Mouse (Mus musculus): ENCODE data around the gene Lrfn2. TPM values are rescaled to one million over a fixed set of nuclear protein-coding genes. Genes with fewer than 3 reads are reported as not detected.

The Lrfn2 gene
- polyA plus RNA-seq, 1 experiment from 2014 or later = not detected

GRCm38 (mm10) chr17:48956033-48956631 is 24.0 kb downstream of the Lrfn2 start:
- 50% methylated on average over 7 of the region's 7 CpGs for WGBS (ENCODE audit: insufficient replicate concordance)
- H3K4me2 ChIP-seq (ENCODE audit: low read depth, low read length) = no peak overlapping the region
- H3K9me3 ChIP-seq (replicated peaks; ENCODE audit: control insufficient read depth, low read length) = no peaks in the 10 kb centered on the region
- no peak overlapping the region for H3K9ac ChIP-seq (ENCODE audit: low read depth, low read length)
- H3K4me1 ChIP-seq (ENCODE audit: control insufficient read depth, low read depth, low read length) = no peaks in the 10 kb centered on the region
- H3K36me3 ChIP-seq (ENCODE audit: control insufficient read depth, insufficient read depth) = no peaks in the 10 kb centered on the region
- H3K4me3 ChIP-seq (ENCODE audit: low read depth, low read length) = no peak overlapping the region
- no peak overlapping the region for H3K27ac ChIP-seq (ENCODE audit: low read length)
- no peaks in the 10 kb centered on the region for H3K27me3 ChIP-seq (ENCODE audit: control insufficient read depth, insufficient read depth, low read depth, low read length)
- no peak for ATAC-seq (ENCODE audit: low read depth)

DNA sequence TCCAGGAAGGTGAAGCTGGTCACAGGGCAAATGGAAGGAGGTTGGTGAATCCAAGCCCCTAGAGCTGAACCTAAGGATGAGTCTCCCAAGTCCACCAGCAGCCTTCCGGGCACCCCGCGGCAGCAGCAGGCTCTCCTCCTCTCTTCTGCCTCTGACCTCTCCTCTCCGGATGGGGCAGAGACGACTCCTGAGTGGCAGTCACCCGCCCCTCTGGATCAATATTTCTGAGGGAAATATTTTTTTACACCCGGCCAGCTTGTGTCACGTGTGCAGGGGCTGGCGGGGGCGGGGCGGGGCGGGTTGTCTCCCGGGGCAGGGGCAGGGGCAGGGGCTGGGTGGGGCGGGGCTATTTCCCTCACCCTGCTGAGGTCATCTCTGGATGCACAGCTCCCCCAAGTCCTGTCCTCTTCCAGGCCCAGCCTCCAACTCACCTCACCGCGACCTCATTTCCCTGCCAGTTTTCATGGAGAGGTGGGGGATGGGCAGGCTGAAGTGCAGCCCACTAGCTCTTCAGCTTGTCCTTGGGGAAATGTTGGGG is 28.1 kb downstream of the Lrfn2 start:
- Histone ChIP-seq H3K4me1 (ENCODE audit: control insufficient read depth, low read depth, low read length) (no peaks in the 10 kb centered on the region), H3K4me3 (ENCODE audit: low read depth, low read length) (no peak overlapping the region), H3K27me3 (ENCODE audit: control insufficient read depth, insufficient read depth, low read depth, low read length) (no peaks in the 10 kb centered on the region), H3K36me3 (ENCODE audit: control insufficient read depth, insufficient read depth) (no peaks in the 10 kb centered on the region), H3K9ac (ENCODE audit: low read depth, low read length) (no peak overlapping the region), H3K4me2 (ENCODE audit: low read depth, low read length) (peak overlapping the region; percentile 33), H3K27ac (ENCODE audit: low read length) (no peak overlapping the region), H3K9me3 (replicated peaks; ENCODE audit: control insufficient read depth, low read length) (no peaks in the 10 kb centered on the region)
- WGBS (ENCODE audit: insufficient replicate concordance) = 7% methylated on average over 16 of the region's 16 CpGs
- ATAC-seq (ENCODE audit: low read depth) = peak; percentile 67; the same call in 1 of the 2 replicates

DNA sequence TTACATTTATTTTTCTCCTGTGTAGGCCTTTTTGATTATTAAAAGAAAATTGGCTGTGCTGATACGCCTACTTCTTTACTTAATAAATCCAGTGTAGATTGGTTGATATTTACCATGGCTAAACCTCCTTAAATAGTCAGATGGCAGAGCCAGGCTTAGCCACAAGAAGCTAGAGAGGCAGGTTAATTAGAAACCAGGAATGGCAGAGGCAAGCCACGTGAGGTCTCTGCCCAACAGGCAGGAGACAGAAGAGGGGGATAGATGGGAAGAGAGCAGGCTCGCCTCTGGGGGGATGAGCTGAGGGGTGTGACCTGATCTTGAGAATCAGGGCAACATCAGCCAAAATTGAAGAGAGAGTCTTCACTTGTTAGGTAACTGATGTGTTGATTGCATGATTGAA is 30.5 kb downstream of the Lrfn2 start:
- WGBS (ENCODE audit: insufficient replicate concordance) = 36% methylated on average over 3 of the region's 3 CpGs
- Histone ChIP-seq H3K27ac (ENCODE audit: low read length) (no peak overlapping the region), H3K4me1 (ENCODE audit: control insufficient read depth, low read depth, low read length) (no peaks in the 10 kb centered on the region), H3K9ac (ENCODE audit: low read depth, low read length) (no peak overlapping the region), H3K27me3 (ENCODE audit: control insufficient read depth, insufficient read depth, low read depth, low read length) (no peaks in the 10 kb centered on the region), H3K36me3 (ENCODE audit: control insufficient read depth, insufficient read depth) (no peaks in the 10 kb centered on the region), H3K4me3 (ENCODE audit: low read depth, low read length) (no peak overlapping the region), H3K4me2 (ENCODE audit: low read depth, low read length) (no peak overlapping the region), H3K9me3 (replicated peaks; ENCODE audit: control insufficient read depth, low read length) (no peaks in the 10 kb centered on the region)
- ATAC-seq (ENCODE audit: low read depth) = no peak

DNA sequence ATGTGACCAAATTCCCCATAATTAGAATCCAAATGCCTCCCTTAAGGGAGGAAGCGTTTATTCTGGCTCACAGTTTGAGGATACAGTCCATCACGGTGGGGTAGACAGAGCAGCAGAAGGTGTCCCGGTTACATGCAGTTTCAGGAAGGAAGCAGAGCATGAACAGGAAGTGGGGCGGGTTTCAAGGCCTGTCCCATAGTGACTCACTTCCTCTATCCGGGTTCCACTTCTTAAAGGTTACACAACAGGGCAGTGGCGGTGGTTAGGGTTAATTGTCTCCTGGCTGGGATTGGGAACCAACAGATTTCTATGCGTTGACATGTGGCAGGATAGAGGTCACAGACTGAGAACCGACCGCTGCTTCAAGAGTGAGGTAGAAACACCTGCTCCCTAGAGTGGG is 31.6 kb downstream of the Lrfn2 start:
- H3K27ac ChIP-seq (ENCODE audit: low read length) = no peak overlapping the region
- no peaks in the 10 kb centered on the region for H3K9me3 ChIP-seq (replicated peaks; ENCODE audit: control insufficient read depth, low read length)
- H3K4me1 ChIP-seq (ENCODE audit: control insufficient read depth, low read depth, low read length) = no peaks in the 10 kb centered on the region
- no peak for ATAC-seq (ENCODE audit: low read depth)
- no peaks in the 10 kb centered on the region for H3K36me3 ChIP-seq (ENCODE audit: control insufficient read depth, insufficient read depth)
- no peak overlapping the region for H3K9ac ChIP-seq (ENCODE audit: low read depth, low read length)
- no peak overlapping the region for H3K4me2 ChIP-seq (ENCODE audit: low read depth, low read length)
- no peak overlapping the region for H3K4me3 ChIP-seq (ENCODE audit: low read depth, low read length)
- H3K27me3 ChIP-seq (ENCODE audit: control insufficient read depth, insufficient read depth, low read depth, low read length) = no peaks in the 10 kb centered on the region
- 40% methylated on average over 9 of the region's 9 CpGs for WGBS (ENCODE audit: insufficient replicate concordance)

GRCm38 (mm10) chr17:48968304-48968703 is 36.1 kb downstream of the Lrfn2 start:
- 71% methylated on average over 13 of the region's 13 CpGs for WGBS (ENCODE audit: insufficient replicate concordance)
- Histone ChIP-seq H3K4me3 (ENCODE audit: low read depth, low read length) (no peak overlapping the region), H3K9me3 (replicated peaks; ENCODE audit: control insufficient read depth, low read length) (no peaks in the 10 kb centered on the region), H3K27me3 (ENCODE audit: control insufficient read depth, insufficient read depth, low read depth, low read length) (no peaks in the 10 kb centered on the region), H3K27ac (ENCODE audit: low read length) (no peak overlapping the region), H3K9ac (ENCODE audit: low read depth, low read length) (no peak overlapping the region), H3K4me2 (ENCODE audit: low read depth, low read length) (no peak overlapping the region), H3K36me3 (ENCODE audit: control insufficient read depth, insufficient read depth) (no peaks in the 10 kb centered on the region), H3K4me1 (ENCODE audit: control insufficient read depth, low read depth, low read length) (no peaks in the 10 kb centered on the region)
- no peak for ATAC-seq (ENCODE audit: low read depth)

DNA sequence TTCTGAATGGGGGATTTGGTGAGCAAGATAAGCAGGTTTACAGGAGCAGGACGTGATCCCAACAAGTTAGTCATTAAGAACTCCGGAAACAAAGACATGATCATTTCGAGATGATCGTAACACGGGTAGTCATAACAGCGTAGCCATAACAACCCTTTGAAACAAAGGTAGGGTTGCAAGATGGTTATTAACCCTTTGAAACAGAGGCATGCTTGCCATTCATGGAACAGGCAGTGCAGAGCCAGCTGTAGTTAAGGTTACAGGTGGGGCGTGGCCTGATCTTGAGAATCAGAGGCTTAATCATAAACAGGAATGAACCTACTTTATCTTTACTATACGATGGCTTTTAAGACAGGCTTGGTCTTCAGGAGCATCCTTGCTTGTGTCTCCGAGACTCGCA is 39.1 kb downstream of the Lrfn2 start:
- H3K9ac ChIP-seq (ENCODE audit: low read depth, low read length) = no peak overlapping the region
- H3K4me1 ChIP-seq (ENCODE audit: control insufficient read depth, low read depth, low read length) = no peaks in the 10 kb centered on the region
- no peaks in the 10 kb centered on the region for H3K9me3 ChIP-seq (replicated peaks; ENCODE audit: control insufficient read depth, low read length)
- no peaks in the 10 kb centered on the region for H3K36me3 ChIP-seq (ENCODE audit: control insufficient read depth, insufficient read depth)
- H3K27me3 ChIP-seq (ENCODE audit: control insufficient read depth, insufficient read depth, low read depth, low read length) = no peaks in the 10 kb centered on the region
- H3K4me3 ChIP-seq (ENCODE audit: low read depth, low read length) = no peak overlapping the region
- 62% methylated on average over 10 of the region's 10 CpGs for WGBS (ENCODE audit: insufficient replicate concordance)
- H3K27ac ChIP-seq (ENCODE audit: low read length) = no peak overlapping the region
- no peak for ATAC-seq (ENCODE audit: low read depth)
- H3K4me2 ChIP-seq (ENCODE audit: low read depth, low read length) = no peak overlapping the region

DNA sequence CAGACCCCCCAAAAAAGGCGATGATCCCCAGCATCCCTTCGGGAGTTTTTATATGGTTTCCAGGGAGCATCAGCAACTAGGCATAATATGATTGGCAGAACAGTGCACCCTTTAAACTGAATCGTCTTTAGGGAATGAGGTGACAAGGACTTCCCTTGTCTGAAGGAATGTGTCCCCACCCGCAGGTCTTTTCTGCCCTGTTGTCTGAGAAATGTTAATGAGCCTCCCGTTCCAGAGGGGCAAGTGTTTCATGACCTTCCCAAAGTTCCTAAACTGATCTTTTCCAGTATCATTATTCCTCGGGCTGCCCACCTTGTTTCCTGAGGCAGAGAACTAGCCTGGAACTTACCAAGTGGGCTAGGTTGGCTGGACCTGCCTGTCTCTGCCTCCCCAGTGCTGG is 40.7 kb downstream of the Lrfn2 start:
- no peak for ATAC-seq (ENCODE audit: low read depth)

GRCm38 (mm10) chr17:48973394-48973793 is 41.2 kb downstream of the Lrfn2 start:
- H3K27ac ChIP-seq (ENCODE audit: low read length) = no peak overlapping the region
- H3K9me3 ChIP-seq (replicated peaks; ENCODE audit: control insufficient read depth, low read length) = no peaks in the 10 kb centered on the region
- H3K4me3 ChIP-seq (ENCODE audit: low read depth, low read length) = no peak overlapping the region
- H3K9ac ChIP-seq (ENCODE audit: low read depth, low read length) = no peak overlapping the region
- no peak overlapping the region for H3K4me2 ChIP-seq (ENCODE audit: low read depth, low read length)
- H3K4me1 ChIP-seq (ENCODE audit: control insufficient read depth, low read depth, low read length) = no peaks in the 10 kb centered on the region
- no peak for ATAC-seq (ENCODE audit: low read depth)
- no peaks in the 10 kb centered on the region for H3K36me3 ChIP-seq (ENCODE audit: control insufficient read depth, insufficient read depth)
- WGBS (ENCODE audit: insufficient replicate concordance) = 44% methylated on average over 3 of the region's 3 CpGs
- no peaks in the 10 kb centered on the region for H3K27me3 ChIP-seq (ENCODE audit: control insufficient read depth, insufficient read depth, low read depth, low read length)

More for the DNA sequence above, 40.7 kb downstream of the Lrfn2 start:
- H3K36me3 ChIP-seq (ENCODE audit: control insufficient read depth, insufficient read depth) = no peaks in the 10 kb centered on the region
- 48% methylated on average over 6 of the region's 6 CpGs for WGBS (ENCODE audit: insufficient replicate concordance)
- no peaks in the 10 kb centered on the region for H3K27me3 ChIP-seq (ENCODE audit: control insufficient read depth, insufficient read depth, low read depth, low read length)
- no peaks in the 10 kb centered on the region for H3K9me3 ChIP-seq (replicated peaks; ENCODE audit: control insufficient read depth, low read length)
- no peaks in the 10 kb centered on the region for H3K4me1 ChIP-seq (ENCODE audit: control insufficient read depth, low read depth, low read length)
- no peak overlapping the region for H3K27ac ChIP-seq (ENCODE audit: low read length)
- no peak overlapping the region for H3K4me2 ChIP-seq (ENCODE audit: low read depth, low read length)
- no peak overlapping the region for H3K4me3 ChIP-seq (ENCODE audit: low read depth, low read length)
- no peak overlapping the region for H3K9ac ChIP-seq (ENCODE audit: low read depth, low read length)

DNA sequence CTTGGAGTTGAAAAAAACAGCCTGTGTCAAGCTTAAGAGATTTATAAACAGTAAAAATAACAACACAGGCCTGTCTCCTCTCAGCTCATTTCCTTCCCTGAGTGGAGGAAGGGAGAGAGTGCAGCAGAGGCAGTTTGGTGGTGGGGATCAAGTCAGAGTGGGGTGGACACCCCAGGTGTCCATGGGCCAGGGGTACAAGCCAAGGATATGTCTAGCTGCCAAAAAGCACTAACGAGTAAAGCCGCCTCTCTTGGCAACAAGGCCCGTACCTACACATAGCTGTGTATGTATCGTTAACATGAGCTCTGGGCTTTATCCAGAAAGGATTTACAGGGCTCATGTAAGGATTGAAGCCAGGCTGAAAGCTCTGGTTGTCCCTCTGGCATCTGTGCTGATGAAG is 42.9 kb downstream of the Lrfn2 start:
- Histone ChIP-seq H3K9me3 (replicated peaks; ENCODE audit: control insufficient read depth, low read length) (no peaks in the 10 kb centered on the region), H3K36me3 (ENCODE audit: control insufficient read depth, insufficient read depth) (no peaks in the 10 kb centered on the region), H3K4me1 (ENCODE audit: control insufficient read depth, low read depth, low read length) (no peaks in the 10 kb centered on the region), H3K27ac (ENCODE audit: low read length) (no peak overlapping the region), H3K4me2 (ENCODE audit: low read depth, low read length) (no peak overlapping the region), H3K4me3 (ENCODE audit: low read depth, low read length) (no peak overlapping the region), H3K9ac (ENCODE audit: low read depth, low read length) (no peak overlapping the region), H3K27me3 (ENCODE audit: control insufficient read depth, insufficient read depth, low read depth, low read length) (no peaks in the 10 kb centered on the region)
- no peak for ATAC-seq (ENCODE audit: low read depth)
- 72% methylated on average over 4 of the region's 4 CpGs for WGBS (ENCODE audit: insufficient replicate concordance)
